Mouse (Mus musculus) neutrophil, adult 5-6 weeks (primary cell): ENCODE data around the gene Cd44. TPM values are rescaled to one million over a fixed set of nuclear protein-coding genes. Genes with fewer than 3 reads are reported as not detected.

Source experiments
- ATAC-seq: fragments of 151-379, 151-347 bp; 2 replicates; pipeline ENCODE4 v1.8.0; 2017; ENCODE audit warnings: mild to moderate bottlenecking, moderate TSS enrichment; ENCODE audit not compliant: insufficient number of reproducible peaks, poor library complexity, low FRiP score, severe bottlenecking; ENCODE audit errors: extremely low read depth
- total RNA-seq: library from RNA; stranded (forward); fragments of 200-1000 nt; gene quantifications from 2 replicates; pipeline ENCODE4 v1.2.3, GENCODE M21; 2017

Cd44 gene
- total RNA-seq = 533 and 558 TPM in 2 replicates

DNA sequence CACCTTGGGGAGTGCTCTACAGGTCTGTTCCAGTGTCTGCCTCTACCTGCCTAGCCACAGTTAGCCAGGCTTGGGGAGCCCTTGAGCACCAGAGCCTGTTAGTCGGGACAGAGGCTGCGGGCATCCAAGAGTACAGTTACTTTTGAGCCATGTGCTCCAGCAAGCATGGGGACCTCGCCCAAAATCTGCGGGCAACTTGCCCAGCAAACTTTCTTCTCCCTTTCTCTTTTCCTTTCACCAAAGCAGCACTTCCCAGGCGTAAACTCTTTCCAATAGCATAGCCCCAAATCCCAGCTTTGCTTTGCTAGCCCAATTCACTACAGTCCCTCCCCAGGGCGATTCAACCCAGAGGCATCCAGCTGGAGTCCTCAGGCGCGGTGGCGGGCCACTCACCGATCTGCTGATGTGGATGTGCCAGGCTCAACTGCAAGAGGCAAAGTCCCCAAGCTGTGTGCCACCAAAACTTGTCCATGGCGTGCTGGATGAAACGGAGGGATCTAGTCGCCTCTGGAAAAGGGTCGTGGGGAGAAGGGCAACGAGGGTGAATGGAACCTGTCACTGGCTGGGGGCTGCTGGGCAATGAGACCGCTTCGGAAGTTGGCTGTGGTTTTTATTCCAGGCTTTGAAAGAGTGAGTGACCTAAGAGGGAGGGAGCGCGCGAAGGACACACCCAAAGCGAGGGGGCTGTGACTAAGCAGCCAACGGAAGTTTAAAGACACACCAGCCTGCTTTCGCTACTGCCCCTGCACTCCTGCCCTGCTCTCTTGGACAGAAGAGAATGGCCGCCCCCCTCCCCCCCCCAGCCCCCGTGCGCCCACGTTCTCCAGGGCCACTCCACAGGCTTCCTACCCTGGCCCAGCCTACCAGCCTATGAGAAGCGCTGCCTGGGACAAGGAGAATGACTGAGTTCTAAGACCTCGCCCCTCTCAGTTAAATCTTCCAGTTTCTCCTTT, at the start of gene Cd44:
Cd44 (minus strand) TSS at position 791 of the 953 bp plus-strand sequence.
- ATAC-seq = peak; percentile 79

DNA sequence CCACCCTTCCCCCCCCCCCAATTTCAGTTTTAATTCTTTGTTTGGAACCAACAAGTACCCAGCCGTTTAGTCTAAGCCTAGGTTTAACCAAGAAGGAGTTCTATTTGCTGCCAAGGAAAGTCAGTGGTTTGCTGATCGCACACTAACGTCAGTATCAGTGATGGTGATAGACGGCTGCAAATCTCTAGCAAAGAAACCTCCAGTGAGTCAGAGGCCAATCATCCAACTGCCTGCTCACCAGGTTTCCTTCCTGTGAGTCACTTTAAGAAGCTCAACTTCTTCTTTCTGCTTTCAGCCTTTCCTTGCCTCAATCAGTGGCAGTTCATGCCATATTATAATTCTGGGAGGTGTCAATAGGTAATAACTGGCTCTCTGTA, 47.0 kb upstream of the Cd44 start:
- ATAC-seq = peak; percentile 78

- no peak for ATAC-seq
These were observed 46.5 kb upstream of the Cd44 start for GRCm38 (mm10) chr2:102947846-102948480.

GRCm38 (mm10) chr2:102945111-102945510, 43.6 kb upstream of the Cd44 start:
- no peak for ATAC-seq

- no peak for ATAC-seq
These were observed 43.0 kb upstream of the Cd44 start for GRCm38 (mm10) chr2:102944415-102945012.

- ATAC-seq = peak; percentile 94
These were observed 42.5 kb upstream of the Cd44 start for GRCm38 (mm10) chr2:102943983-102944382.

DNA sequence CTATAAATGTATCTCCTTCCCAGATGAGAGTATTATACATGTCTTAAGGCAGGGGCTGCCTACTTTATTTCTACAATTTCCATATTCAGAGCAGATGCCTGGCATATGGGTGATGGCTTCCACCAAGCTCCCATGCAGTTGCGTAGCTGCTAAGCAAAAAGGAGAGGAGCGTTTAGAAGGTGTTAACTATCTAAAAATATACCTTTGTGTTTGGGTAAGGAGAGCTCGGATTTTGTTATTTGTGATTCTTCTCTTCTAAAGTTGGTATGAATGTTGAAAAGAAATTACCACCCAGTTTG, 41.3 kb upstream of the Cd44 start:
- no peak for ATAC-seq

- no peak for ATAC-seq
These were observed 40.7 kb upstream of the Cd44 start for GRCm38 (mm10) chr2:102941937-102942781.

GRCm38 (mm10) chr2:102940813-102941361, 39.4 kb upstream of the Cd44 start:
- no peak for ATAC-seq

GRCm38 (mm10) chr2:102940158-102940557, 38.7 kb upstream of the Cd44 start:
- ATAC-seq = no peak

DNA sequence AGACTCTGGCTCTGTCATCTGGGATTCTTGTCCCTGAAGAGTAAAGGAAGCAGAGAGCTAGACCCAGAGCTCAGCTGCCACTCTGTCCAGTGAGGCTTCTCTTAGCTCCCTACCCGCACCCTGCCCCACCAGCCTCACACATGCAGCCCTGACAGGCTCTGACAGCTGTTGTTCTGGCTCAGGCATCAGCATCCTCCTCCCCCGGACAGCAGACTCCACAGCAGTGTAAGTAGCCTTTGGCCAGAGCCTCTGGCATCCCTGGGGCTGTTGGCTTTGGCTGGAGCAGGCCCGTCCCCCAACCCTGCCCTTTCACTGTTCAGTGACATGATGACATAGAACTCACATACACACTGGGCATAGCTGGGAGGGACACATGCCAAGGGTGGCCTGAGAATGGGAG, 35.4 kb upstream of the Cd44 start:
- no peak for ATAC-seq

DNA sequence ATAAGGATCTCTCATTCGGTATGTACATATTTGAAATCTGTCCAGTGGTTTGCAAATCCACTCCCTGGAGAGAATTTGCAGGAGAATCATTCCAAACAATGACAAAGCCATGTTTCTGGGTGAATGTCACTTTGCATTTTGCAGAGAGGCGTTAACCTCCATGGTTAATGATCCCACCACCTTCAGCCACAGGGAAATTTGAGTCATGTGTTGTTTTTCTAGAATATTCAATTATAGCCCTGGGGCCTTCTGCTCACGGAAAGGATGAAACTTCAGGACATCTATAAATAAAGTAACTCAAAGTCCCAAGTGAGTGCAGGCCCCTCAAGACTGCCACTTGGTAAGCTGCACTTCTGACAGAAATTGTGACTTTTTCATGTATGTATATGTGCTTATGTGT, 33.4 kb upstream of the Cd44 start:
- no peak for ATAC-seq

DNA sequence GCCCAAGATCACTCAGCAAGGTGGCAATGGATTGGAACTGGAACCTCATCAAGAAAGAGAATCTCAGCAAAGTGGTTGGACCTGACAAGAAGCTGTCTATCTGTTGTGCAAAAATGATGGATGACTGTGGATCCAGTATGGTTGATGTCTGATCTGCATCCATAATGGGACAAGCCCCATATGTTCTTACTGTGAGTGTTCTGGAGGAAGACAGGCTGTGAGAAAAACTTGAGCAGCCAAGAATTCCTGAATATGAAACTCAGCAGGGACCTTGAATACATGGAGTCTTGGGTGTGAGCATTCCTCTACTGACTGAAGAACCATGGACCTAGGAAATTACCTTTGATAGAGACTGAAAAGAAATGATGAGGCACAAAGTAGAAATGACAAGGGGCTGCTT, 32.3 kb upstream of the Cd44 start:
- no peak for ATAC-seq

GRCm38 (mm10) chr2:102933142-102933541, 31.7 kb upstream of the Cd44 start:
- ATAC-seq = no peak

DNA sequence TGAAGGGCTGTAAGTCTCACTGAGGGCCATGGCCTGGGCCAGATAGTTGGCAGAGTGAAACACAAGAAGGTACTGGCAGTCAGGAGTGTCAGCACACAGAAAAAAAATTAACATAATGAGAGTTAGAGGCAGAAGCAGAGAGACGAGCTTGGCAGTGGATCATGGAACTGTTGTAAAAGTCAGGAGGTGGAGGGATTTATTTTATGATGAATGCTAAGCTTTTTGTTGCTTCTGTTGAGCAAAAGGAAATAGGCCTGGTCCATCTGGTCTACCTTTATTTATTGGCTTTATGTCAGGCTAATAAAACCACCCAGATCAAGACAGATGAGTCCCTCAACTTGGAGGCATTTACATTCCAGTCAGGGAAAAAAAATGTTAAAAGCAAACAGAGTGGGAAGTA, 31.2 kb upstream of the Cd44 start:
- ATAC-seq = no peak

GRCm38 (mm10) chr2:102928211-102928610, 26.7 kb upstream of the Cd44 start:
- no peak for ATAC-seq

DNA sequence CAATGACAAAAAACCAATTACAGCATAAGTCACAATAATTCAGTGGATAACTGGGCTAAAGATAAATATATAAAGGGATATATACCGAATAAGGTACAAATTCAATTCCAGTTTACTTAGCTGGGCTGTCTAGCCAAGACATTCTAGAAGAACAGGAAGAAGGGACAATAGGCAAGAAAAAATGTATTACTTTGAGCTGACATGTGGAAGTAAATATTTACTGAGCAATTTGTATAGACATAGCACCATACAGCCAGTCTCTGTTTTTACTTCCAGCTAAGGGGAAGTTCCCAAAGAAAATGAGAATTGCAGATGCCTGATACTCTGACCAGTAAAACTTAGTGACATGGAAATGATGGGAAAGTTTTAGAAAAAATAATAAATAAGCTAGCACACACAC, 23.0 kb upstream of the Cd44 start:
- ATAC-seq = no peak

- ATAC-seq = no peak
These were observed 22.2 kb upstream of the Cd44 start for GRCm38 (mm10) chr2:102923682-102924081.

DNA sequence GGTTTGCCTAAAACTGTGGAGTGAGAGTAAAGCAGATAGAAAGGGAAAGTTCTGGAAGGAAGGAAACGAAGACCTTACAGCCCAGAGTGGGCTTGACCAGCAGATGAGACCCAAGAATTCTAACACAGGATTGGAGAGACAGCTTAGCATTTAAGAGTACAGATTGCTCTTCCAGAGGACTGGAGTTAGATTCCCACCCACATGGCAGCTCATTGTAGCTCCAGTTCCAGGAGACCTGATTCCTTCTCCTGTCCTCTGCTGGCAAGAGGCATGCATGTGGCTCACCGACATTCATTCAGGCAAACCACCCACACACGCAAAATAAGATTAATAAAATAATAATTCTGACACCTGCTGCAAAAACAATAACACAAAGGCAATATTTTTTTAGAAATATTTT, 20.6 kb upstream of the Cd44 start:
- ATAC-seq = no peak
